Mouse (Mus musculus) v-Abl transformed pro-B cells (cell line): ENCODE results near the gene Abhd4.

Experiments
- in situ Hi-C, 2 experiments: fragments of 400-800 bp; cut with MboI; formaldehyde crosslinking; loops; one replicate each; pipeline ENCODE4 v1.15.1; 2025; ENCODE audit not compliant: unreplicated experiment in 2 of 2

The Abhd4 gene

GRCm38 (mm10) chr14:54253741-54254291, at the start of gene Abhd4, which contains the start of gene Dad1:
Abhd4 (plus strand) TSS chr14:54254188.
Dad1 (minus strand) TSS chr14:54254104.
- in situ Hi-C loops, result no loop called here

- in situ Hi-C loops, result no loop called here
Observed at GRCm38 (mm10) chr14:54204311-54204710, 49.7 kb upstream of the Abhd4 start.

GRCm38 (mm10) chr14:54204786-54205185, 49.2 kb upstream of the Abhd4 start:
- in situ Hi-C loops, result no loop called here

- in situ Hi-C loops, result no loop called here
Observed at GRCm38 (mm10) chr14:54205904-54206303, 48.1 kb upstream of the Abhd4 start.

GRCm38 (mm10) chr14:54206309-54206708, 47.7 kb upstream of the Abhd4 start:
- in situ Hi-C loops, result no loop called here

- in situ Hi-C loops, result no loop called here
Observed at GRCm38 (mm10) chr14:54206750-54207550, 47.0 kb upstream of the Abhd4 start.

- in situ Hi-C loops, result no loop called here
Observed at GRCm38 (mm10) chr14:54207924-54208323, 46.1 kb upstream of the Abhd4 start.

- in situ Hi-C loops, result no loop called here
Observed at GRCm38 (mm10) chr14:54208741-54209140, 45.2 kb upstream of the Abhd4 start.

GRCm38 (mm10) chr14:54209932-54210331, 44.1 kb upstream of the Abhd4 start:
- in situ Hi-C loops, result no loop called here

- in situ Hi-C loops, result no loop called here
Observed at GRCm38 (mm10) chr14:54210401-54210800, 43.6 kb upstream of the Abhd4 start.

GRCm38 (mm10) chr14:54211199-54211598, 42.8 kb upstream of the Abhd4 start:
- in situ Hi-C loops, result no loop called here

- in situ Hi-C loops, result no loop called here
Observed at GRCm38 (mm10) chr14:54211755-54212154, 42.2 kb upstream of the Abhd4 start.

GRCm38 (mm10) chr14:54213734-54214133, 40.3 kb upstream of the Abhd4 start:
- in situ Hi-C loops, result no loop called here

- in situ Hi-C loops, result no loop called here
Observed at GRCm38 (mm10) chr14:54214477-54214876, 39.5 kb upstream of the Abhd4 start.

- in situ Hi-C loops, result no loop called here
Observed at GRCm38 (mm10) chr14:54214901-54215300, 39.1 kb upstream of the Abhd4 start.

GRCm38 (mm10) chr14:54216126-54216525, 37.9 kb upstream of the Abhd4 start:
- in situ Hi-C loops, result no loop called here

GRCm38 (mm10) chr14:54218233-54218632, 35.8 kb upstream of the Abhd4 start:
- in situ Hi-C loops, result no loop called here

- in situ Hi-C loops, result no loop called here
Observed at GRCm38 (mm10) chr14:54218721-54219120, 35.3 kb upstream of the Abhd4 start.

- in situ Hi-C loops, result no loop called here
Observed at GRCm38 (mm10) chr14:54219256-54219655, 34.7 kb upstream of the Abhd4 start.

GRCm38 (mm10) chr14:54219849-54220248, 34.1 kb upstream of the Abhd4 start:
- in situ Hi-C loops, result loop anchor here (5.0 to 10.0 kb wide), 2 partner anchors 58 to 485 kb away; no protein-coding TSS in a partner anchor

GRCm38 (mm10) chr14:54220726-54221494, 33.1 kb upstream of the Abhd4 start:
- in situ Hi-C loops, result loop anchor here (5.0 to 10.0 kb wide), 2 partner anchors 59 to 484 kb away; no protein-coding TSS in a partner anchor
